Mouse (Mus musculus) CH12.LX (cell line): ENCODE measurements around the gene Olfr1424. TPM values are rescaled to one million over a fixed set of nuclear protein-coding genes. Genes with fewer than 3 reads are reported as not detected.
"Not testable (repeated sequence)": the region's sequence is repeated elsewhere in the genome, so short reads cannot be mapped to it uniquely, and the experiment has no call there.

Source experiments
- DNase-seq: peaks from one replicate; pipeline ENCODE4 v3.0.0-alpha.2; 2013; ENCODE audit errors: extremely low read depth
- H3K27ac ChIP-seq: 2 replicates; pipeline ENCODE4 v1.5.1; 2012; ENCODE audit warnings: low read depth, mild to moderate bottlenecking, control low read depth, moderate library complexity; ENCODE audit not compliant: insufficient read depth
- H3K27me3 ChIP-seq: replicated peaks from 2 replicates; pipeline ENCODE3; 2012; ENCODE audit warnings: inconsistent platforms
- H3K36me3 ChIP-seq, 2 experiments: replicated peaks in 1 of 2; 2 replicates each; pipeline versions ENCODE3 to v1.6.1; 2012; ENCODE audit warnings: inconsistent platforms in 1 of 2, low read length in 1 of 2, mild to moderate bottlenecking in 1 of 2, mixed read lengths in 1 of 2, moderate library complexity in 1 of 2; ENCODE audit not compliant: control insufficient read depth in 1 of 2, insufficient read depth in 1 of 2
- H3K4me1 ChIP-seq, 2 experiments: 2 replicates each; pipeline ENCODE4 v1.6.1; 2012; ENCODE audit warnings: inconsistent platforms in 1 of 2, moderate library complexity in 1 of 2; ENCODE audit not compliant: insufficient read depth in 2 of 2, control insufficient read depth in 1 of 2
- H3K4me2 ChIP-seq: 2 replicates; pipeline ENCODE4 v1.6.1; 2012; ENCODE audit warnings: low read depth, mild to moderate bottlenecking, control low read depth; ENCODE audit not compliant: poor library complexity, insufficient read depth, severe bottlenecking
- H3K4me3 ChIP-seq, 3 experiments: fragments of 150-350 bp in 1 of 3; sonication (generic) in 1 of 3; replicated peaks in 1 of 3; 2 replicates each; pipeline versions ENCODE3 to v1.5.1; 2011 to 2012; ENCODE audit warnings: low read depth in 2 of 3, low read length in 2 of 3, mild to moderate bottlenecking in 2 of 3, moderate library complexity in 2 of 3, control low read depth in 1 of 3, improper control_type of control experiment in 1 of 3, inconsistent platforms in 1 of 3, mixed read lengths in 1 of 3; ENCODE audit not compliant: poor library complexity in 1 of 3
- H3K79me2 ChIP-seq: replicated peaks from 2 replicates; pipeline ENCODE4 v1.6.1; 2012; ENCODE audit warnings: mild to moderate bottlenecking, moderate library complexity; ENCODE audit not compliant: control insufficient read depth, poor library complexity, insufficient read depth, severe bottlenecking; ENCODE audit errors: extremely low read depth
- H3K9ac ChIP-seq: 2 replicates; pipeline ENCODE4 v1.6.1; 2012; ENCODE audit warnings: low read depth, mild to moderate bottlenecking, control low read depth, moderate library complexity; ENCODE audit not compliant: insufficient read depth
- H3K9me3 ChIP-seq: replicated peaks from 2 replicates; pipeline ENCODE3; 2012; ENCODE audit warnings: low read length, inconsistent platforms, mixed read lengths
- CHD2 ChIP-seq: IDR thresholded peaks from 2 replicates; pipeline ENCODE4 v1.6.1; 2011; ENCODE audit warnings: low read length, improper control_type of control experiment
- CTCF ChIP-seq, 2 experiments: IDR thresholded peaks in 1 of 2; conservative IDR thresholded peaks in 1 of 2; 2 replicates each; pipeline ENCODE4 v1.5.1; 2011 to 2012; ENCODE audit warnings: low read depth in 2 of 2, low read length in 2 of 2, improper control_type of control experiment in 1 of 2, inconsistent platforms in 1 of 2, mild to moderate bottlenecking in 1 of 2, moderate library complexity in 1 of 2
- ELF1 ChIP-seq: IDR thresholded peaks from 2 replicates; pipeline ENCODE4 v1.6.1; 2014; ENCODE audit warnings: low read depth, mild to moderate bottlenecking, inconsistent platforms, low read length, improper control_type of control experiment
- GABPA ChIP-seq: IDR thresholded peaks from 2 replicates; pipeline ENCODE4 v1.6.1; 2012; ENCODE audit warnings: low read depth, low read length, improper control_type of control experiment, inconsistent platforms; ENCODE audit not compliant: insufficient replicate concordance
- HCFC1 ChIP-seq: IDR thresholded peaks from 2 replicates; pipeline ENCODE4 v1.6.1; 2012; ENCODE audit warnings: low read depth, mild to moderate bottlenecking, inconsistent platforms, low read length, improper control_type of control experiment
- JUN ChIP-seq: IDR thresholded peaks from 2 replicates; pipeline ENCODE4 v1.6.1; 2011; ENCODE audit warnings: low read depth, mild to moderate bottlenecking, low read length, improper control_type of control experiment, moderate library complexity; ENCODE audit not compliant: insufficient read depth
- JUND ChIP-seq: conservative IDR thresholded peaks from 2 replicates; pipeline ENCODE4 v1.6.1; 2011; ENCODE audit warnings: low read depth, low read length, improper control_type of control experiment
- MEF2A ChIP-seq: IDR thresholded peaks from 2 replicates; pipeline ENCODE4 v1.6.1; 2014; ENCODE audit warnings: low read depth, mild to moderate bottlenecking, inconsistent platforms, low read length, improper control_type of control experiment, borderline replicate concordance
- NELFE ChIP-seq: IDR thresholded peaks from 2 replicates; pipeline ENCODE4 v1.6.1; 2011; ENCODE audit warnings: low read depth, low read length, improper control_type of control experiment
- POLR2A ChIP-seq: IDR thresholded peaks from 2 replicates; pipeline ENCODE4 v1.6.1; 2011; ENCODE audit warnings: low read depth, mild to moderate bottlenecking, improper control_type of control experiment, low read length
- UBTF ChIP-seq: IDR thresholded peaks from 2 replicates; pipeline ENCODE4 v1.6.1; 2012; ENCODE audit warnings: low read depth, mild to moderate bottlenecking, inconsistent platforms, low read length, improper control_type of control experiment, moderate library complexity
- ZC3H11A ChIP-seq: IDR thresholded peaks from 2 replicates; pipeline ENCODE4 v1.6.1; 2012; ENCODE audit warnings: low read depth, mild to moderate bottlenecking, inconsistent platforms, low read length, improper control_type of control experiment
- ZKSCAN1 ChIP-seq: IDR thresholded peaks from 2 replicates; pipeline ENCODE4 v1.6.1; 2012; ENCODE audit warnings: low read depth, inconsistent platforms, low read length, improper control_type of control experiment, borderline replicate concordance
- ZNF384 ChIP-seq: IDR thresholded peaks from 2 replicates; pipeline ENCODE4 v1.6.1; 2012; ENCODE audit warnings: low read depth, low read length, improper control_type of control experiment, inconsistent platforms
- dilution Hi-C: fragments of 300-500 bp; cut with MboI; formaldehyde crosslinking; loops from 2 replicates; pipeline ENCODE4 v1.14.3; 2020; ENCODE audit warnings: low sequenced_read_pairs; ENCODE audit not compliant: extremely low pct_unique_long_range_greater_than_20kb, extremely low pct_ligation_motif_present
- in situ Hi-C: fragments of 300-500 bp; cut with MboI; formaldehyde crosslinking; loops from 3 replicates; pipeline ENCODE4 v1.14.3; 2019; ENCODE audit warnings: low sequenced_read_pairs, low pct_ligation_motif_present, low pct_unique_long_range_greater_than_20kb, mixed read lengths
- polyA plus RNA-seq: library from polyadenylated mRNA; unstranded; fragments of >175 nt; gene quantifications from 2 replicates; pipeline ENCODE4 v1.2.1, GENCODE M21; 2012; ENCODE audit warnings: low read depth; ENCODE audit not compliant: insufficient read length
- total RNA-seq, 2 experiments: library from RNA; depleted of rRNA; stranded (reverse); fragments of 300-350 nt in 1 of 2; fragments of >200 nt in 1 of 2; gene quantifications; 2 replicates each; pipeline ENCODE4 v1.2.3; 2012 to 2014

Olfr1424 gene
- total RNA-seq (2012; rRNA removed) (not detected in 2 replicates), total RNA-seq (2014; rRNA removed) (not detected in 2 replicates), polyA plus RNA-seq (not detected in 2 replicates)

DNA sequence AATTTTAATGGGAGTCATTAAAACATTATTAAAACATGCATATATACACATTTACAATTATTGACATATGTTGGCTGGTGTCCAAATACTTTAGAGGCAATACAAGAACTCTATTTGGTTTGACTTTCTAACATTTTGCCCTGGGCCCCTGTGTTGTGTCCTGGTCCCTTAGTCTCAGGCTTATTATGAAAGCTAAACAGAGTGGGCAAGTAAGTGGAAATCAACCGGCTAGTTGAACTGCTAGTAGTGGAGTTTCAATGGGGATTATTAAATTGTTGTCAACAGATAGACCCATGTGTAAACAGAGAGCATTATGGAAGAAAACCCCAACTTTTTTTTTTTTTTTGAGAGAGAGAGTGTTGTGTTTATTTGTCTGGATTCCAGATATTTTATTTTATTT, at the start of gene Olfr1424:
TSS of gene Olfr1424 (minus strand) at position 101 of the 400 bp plus-strand sequence.
- H3K27ac ChIP-seq, H3K9ac ChIP-seq, DNase-seq, H3K4me2 ChIP-seq, in situ Hi-C loops, H3K79me2 ChIP-seq, H3K4me3 ChIP-seq, H3K27me3 ChIP-seq, H3K9me3 ChIP-seq, H3K36me3 ChIP-seq, H3K4me1 ChIP-seq, dilution Hi-C loops: not testable (repeated sequence)

DNA sequence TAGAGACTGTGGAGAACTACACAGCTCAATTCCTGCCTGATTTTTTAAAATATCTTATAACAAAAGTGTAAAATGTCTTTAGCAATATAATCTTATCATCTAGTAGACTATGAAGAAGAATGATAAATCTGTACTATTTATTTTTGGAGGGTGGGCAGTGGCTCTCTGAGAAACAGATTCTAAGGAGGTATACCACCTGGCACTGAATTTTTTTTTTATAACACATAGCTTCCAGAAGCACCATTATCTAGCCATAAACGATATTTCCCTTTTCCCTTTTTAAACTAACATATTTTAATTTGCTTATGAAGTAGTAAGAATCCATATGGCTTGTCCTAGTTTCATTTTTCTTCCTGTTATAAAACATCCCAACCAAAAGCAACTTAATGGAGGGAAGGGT, 42.1 kb upstream of the Olfr1424 start:
- in situ Hi-C loops: no loop called here
- no peak overlapping the region for H3K9ac ChIP-seq
- TF ChIP-seq ZKSCAN1 (no peak), HCFC1 (no peak), ZNF384 (no peak), JUND (no peak), MEF2A (no peak), ZC3H11A (no peak), UBTF (no peak), GABPA (no peak), NELFE (no peak), POLR2A (no peak), CTCF (conservative IDR thresholded peaks at IDR 0.05 in 1 of 2, IDR thresholded peaks at IDR 0.05 in 1 of 2; ENCODE audit: low read depth in 2 of 2, low read length in 2 of 2) (no peak), CHD2 (no peak), ELF1 (no peak), JUN (no peak)
- TF ChIP-seq, all 38 proteins: peak for 0
- H3K4me1 ChIP-seq: no peaks in the 10 kb centered on the region
- H3K79me2 ChIP-seq: no peaks in the 10 kb centered on the region
- H3K36me3 ChIP-seq: no peaks in the 10 kb centered on the region
- H3K4me2 ChIP-seq: no peak overlapping the region
- no peak overlapping the region for H3K4me3 ChIP-seq
- no peaks in the 10 kb centered on the region for H3K9me3 ChIP-seq
- dilution Hi-C loops: no loop called here
- no peak overlapping the region for H3K27ac ChIP-seq
- no peak for DNase-seq
- H3K27me3 ChIP-seq: no peaks in the 10 kb centered on the region

- Histone ChIP-seq H3K27me3 (no peaks in the 10 kb centered on the region), H3K27ac (no peak within 1 kb of the TSS), H3K36me3 (no peaks in the 10 kb centered on the region), H3K4me1 (no peaks in the 10 kb centered on the region), H3K4me2 (no peak within 1 kb of the TSS), H3K4me3 (no peak within 1 kb of the TSS), H3K9me3 (no peaks in the 10 kb centered on the region), H3K9ac (no peak within 1 kb of the TSS), H3K79me2 (no peaks in the 10 kb centered on the region)
- no peak for TF ChIP-seq GABPA
- in situ Hi-C loops: no loop called here
- dilution Hi-C loops: no loop called here
- no peak for DNase-seq
Observed at GRCm38 (mm10) chr19:12103234-12103633, 40.8 kb upstream of the Olfr1424 start, which contains the start of gene Olfr1427. Gene Olfr1427 (minus strand): TSS chr19:12103334.
